Comparison of ENCODE assay signal across 10 mouse cellular contexts in the genomic region with DNA sequence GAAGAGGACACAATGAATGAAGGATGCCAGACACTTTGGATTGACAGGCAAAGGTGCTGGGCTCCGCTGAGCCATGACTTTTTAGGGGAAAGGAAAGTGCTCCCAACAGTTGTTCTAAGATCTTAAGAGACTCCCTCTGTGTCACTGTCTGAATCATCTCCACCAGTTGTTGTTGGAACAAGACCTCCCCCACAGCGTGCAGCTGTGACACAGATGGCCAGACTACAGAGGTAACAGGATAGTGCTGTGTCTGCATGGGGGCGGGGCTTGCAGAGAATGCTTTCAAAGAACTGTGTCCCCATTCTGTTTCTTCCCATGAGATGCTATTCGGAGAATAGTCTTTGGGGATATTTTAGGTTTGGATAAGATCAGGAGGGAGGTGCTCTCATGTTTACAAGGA.
DNase-seq lines count a peak whose midpoint lies in the region; ATAC-seq and TF ChIP-seq lines count a peak whose summit lies in the region.
"Had no signal": no experiment of that assay in that cellular context is flagged by ENCODE, and none has a peak within 500 bp of the region (broad histone marks: within the 10 kb centered on the region; RNA-seq: fewer than 3 reads in every experiment).

No protein-coding gene starts in this region.

- no peak for TF ChIP-seq CTCF in left cerebral cortex, adult 2 months (IDR thresholded peaks at IDR 0.05)

- no peak overlapping the region for H3K4me2 ChIP-seq in midbrain, embryonic 14.5 days (ENCODE audit: low read length)
- H3K4me2 ChIP-seq in midbrain, embryonic 13.5 days (replicated peaks) = no peak overlapping the region
- H3K4me2 ChIP-seq: liver, embryonic 15.5 days had no signal

- no peak for ATAC-seq in midbrain, embryonic 14.5 days (ENCODE audit: low FRiP score, low TSS enrichment)
- no peak for ATAC-seq in midbrain, embryonic 13.5 days
- ATAC-seq in cerebellum, adult (ENCODE audit: insufficient number of reproducible peaks, low FRiP score, low TSS enrichment) = no peak

- H3K9ac ChIP-seq in midbrain, embryonic 14.5 days (replicated peaks; ENCODE audit: low read length) = no peak overlapping the region
- H3K9ac ChIP-seq in midbrain, embryonic 13.5 days (replicated peaks) = no peak overlapping the region
- H3K9ac ChIP-seq: liver, embryonic 15.5 days had no signal

- H3K9me3 ChIP-seq in midbrain, embryonic 14.5 days (ENCODE audit: control insufficient read depth, low read length) = no peaks in the 10 kb centered on the region
- H3K9me3 ChIP-seq in midbrain, embryonic 13.5 days = no peaks in the 10 kb centered on the region
- H3K9me3 ChIP-seq: liver, embryonic 15.5 days had no signal

- H3K36me3 ChIP-seq in midbrain, embryonic 14.5 days (ENCODE audit: control insufficient read depth, insufficient read depth, low read length) = no peaks in the 10 kb centered on the region
- H3K36me3 ChIP-seq in midbrain, embryonic 13.5 days = no peaks in the 10 kb centered on the region
- H3K36me3 ChIP-seq: liver, embryonic 15.5 days had no signal

- H3K4me1 ChIP-seq in midbrain, embryonic 14.5 days (ENCODE audit: control insufficient read depth, insufficient read depth, low read length) = no peaks in the 10 kb centered on the region
- H3K4me1 ChIP-seq in midbrain, embryonic 13.5 days (replicated peaks) = peaks cover 3% of the 10 kb centered on the region
- H3K4me1 ChIP-seq: liver, embryonic 15.5 days had no signal

- intact Hi-C loops in gastrocnemius, postnatal 14 days (cut with DNase I; ENCODE audit: low total_unique reads) = no loop called here
- intact Hi-C loops in left cerebral cortex, adult 2 months (cut with DNase I) = loop anchor here (5.0 kb wide), 1 partner anchor 43 kb away; no protein-coding TSS in a partner anchor

- no peak overlapping the region for H3K27ac ChIP-seq in midbrain, embryonic 14.5 days (replicated peaks; ENCODE audit: low read depth, low read length)
- no peak overlapping the region for H3K27ac ChIP-seq in midbrain, embryonic 13.5 days
- no peak overlapping the region; the same call in 1 of the 2 replicates for H3K27ac ChIP-seq in left cerebral cortex, adult 2 months
- H3K27ac ChIP-seq: liver, embryonic 15.5 days had no signal

- DNase-seq in gastrocnemius, postnatal 14 days = peak; percentile 24
- DNase-seq in gastrocnemius, adult 8-10 months (ENCODE audit: low spot score in 2 of 2) = no peak
- DNase-seq in midbrain, embryonic 14.5 days = peak; percentile 14
- peak; percentile 56 to 71 for DNase-seq in left cerebral cortex, adult 2 months (ENCODE audit: extremely low spot score in 1 of 2, low spot score in 2 of 2)
- peak; percentile 75 to 83 for DNase-seq in right cerebral cortex, postnatal 36 days (ENCODE audit: low spot score in 2 of 2)
- DNase-seq in urinary bladder, postnatal 14 days (ENCODE audit: low spot score) = no peak
- DNase-seq: thymus, adult 2 months had no signal

- no peak overlapping the region for H3K4me3 ChIP-seq in midbrain, embryonic 14.5 days (replicated peaks; ENCODE audit: low read depth, low read length)
- H3K4me3 ChIP-seq in midbrain, embryonic 13.5 days (replicated peaks) = no peak overlapping the region
- no peak overlapping the region for H3K4me3 ChIP-seq in left cerebral cortex, adult 2 months
- H3K4me3 ChIP-seq: liver, embryonic 15.5 days had no signal

- no peaks in the 10 kb centered on the region for H3K27me3 ChIP-seq in midbrain, embryonic 14.5 days (ENCODE audit: control insufficient read depth, insufficient read depth, low read length)
- H3K27me3 ChIP-seq in midbrain, embryonic 13.5 days = no peaks in the 10 kb centered on the region
- H3K27me3 ChIP-seq: liver, embryonic 15.5 days had no signal

- WGBS in midbrain, embryonic 14.5 days = 29% methylated on average over 4 of the region's 4 CpGs
- WGBS in midbrain, embryonic 13.5 days = 26% methylated on average over 4 of the region's 4 CpGs

Comparison
In these comparisons a context has a peak if more than half of its experiments do, and no peak if none do; other contexts are left out.
1. DNase-seq: peak in gastrocnemius, postnatal 14 days (single experiment), midbrain, embryonic 14.5 days (single experiment), left cerebral cortex, adult 2 months (2 of 2) and right cerebral cortex, postnatal 36 days (2 of 2); none in gastrocnemius, adult 8-10 months (0 of 2) and urinary bladder, postnatal 14 days (single experiment).